Mouse (Mus musculus) hindbrain, embryonic 10.5 days (tissue): ENCODE results near the gene Efna2. TPM values are rescaled to one million over a fixed set of nuclear protein-coding genes. Genes with fewer than 3 reads are reported as not detected.

Source experiments
- DNase-seq: peaks from one replicate; pipeline ENCODE4 v3.0.0-alpha.2; 2017; ENCODE audit warnings: low spot score
- H3K27ac ChIP-seq: fragments of 300-500 bp; sonication (generic); 2 replicates; pipeline ENCODE4 v1.5.1; 2016; ENCODE audit warnings: mild to moderate bottlenecking, moderate library complexity
- H3K27me3 ChIP-seq: fragments of 300-500 bp; sonication (generic); 2 replicates; pipeline ENCODE4 v1.6.1; 2016; ENCODE audit warnings: mild to moderate bottlenecking; ENCODE audit not compliant: poor library complexity, insufficient read depth, severe bottlenecking
- H3K36me3 ChIP-seq: fragments of 300-500 bp; sonication (generic); 2 replicates; pipeline ENCODE4 v1.6.1; 2016; ENCODE audit warnings: mild to moderate bottlenecking, moderate library complexity
- H3K4me1 ChIP-seq: fragments of 300-500 bp; sonication (generic); replicated peaks from 2 replicates; pipeline ENCODE4 v1.6.1; 2016; ENCODE audit warnings: mild to moderate bottlenecking
- H3K4me3 ChIP-seq: fragments of 300-500 bp; sonication (generic); 2 replicates; pipeline ENCODE4 v1.5.1; 2016; ENCODE audit warnings: mild to moderate bottlenecking, moderate library complexity
- H3K9me3 ChIP-seq: fragments of 300-500 bp; sonication (generic); 2 replicates; pipeline ENCODE4 v1.6.1; 2016; ENCODE audit warnings: mild to moderate bottlenecking, moderate library complexity
- WGBS: fragments of 180-500 bp; shearing (Covaris S2); methylation state at CpG from one replicate; pipeline ENCODE4 v1.1.7; 2016; 5-methylcytosine and 5-hydroxymethylcytosine counted together
- polyA plus RNA-seq: library from polyadenylated mRNA; unstranded; fragments of >200 nt; fragmentation: Nextera tagmentation; extraction: Ambion mirVana; gene quantifications from 2 replicates; pipeline ENCODE4 v1.2.1, GENCODE M21; 2016

Gene Efna2
- polyA plus RNA-seq, 1 experiment from 2014 or later, result 41.3 TPM

- no peaks in the 10 kb centered on the region for H3K9me3 ChIP-seq
- DNase-seq, result peak; percentile 60
- H3K27ac ChIP-seq, result peak overlapping the region; percentile 93
- H3K36me3 ChIP-seq, result peaks cover 37% of the 10 kb centered on the region
- H3K4me3 ChIP-seq, result peak overlapping the region; percentile 84
- H3K4me1 ChIP-seq, result peaks cover 61% of the 10 kb centered on the region
- WGBS, result 3% methylated on average over 32 of the region's 33 CpGs
- H3K27me3 ChIP-seq, result peaks cover 69% of the 10 kb centered on the region
Observed at GRCm38 (mm10) chr10:80137626-80138552, 41.4 kb upstream of the Efna2 start.

GRCm38 (mm10) chr10:80138553-80139438 lies 40.5 kb upstream of the Efna2 start, which contains the start of gene Atp5d:
Atp5d (plus strand) TSS chr10:80138632.
- Histone ChIP-seq H3K9me3 (no peaks in the 10 kb centered on the region), H3K36me3 (peaks cover 34% of the 10 kb centered on the region), H3K27me3 (peaks cover 60% of the 10 kb centered on the region), H3K27ac (peak within 1 kb of the TSS; percentile 93), H3K4me1 (peaks cover 70% of the 10 kb centered on the region), H3K4me3 (peak within 1 kb of the TSS; percentile 84)
- WGBS, result under 1% methylated on average over 85 of the region's 94 CpGs
- DNase-seq, result peak; percentile 60

- WGBS, result 2% methylated on average over 10 of the region's 10 CpGs
Observed at GRCm38 (mm10) chr10:80139439-80139775, 39.9 kb upstream of the Efna2 start.

GRCm38 (mm10) chr10:80139975-80140665 lies 39.2 kb upstream of the Efna2 start:
- H3K36me3 ChIP-seq, result peaks cover 34% of the 10 kb centered on the region
- no peak for DNase-seq
- H3K27me3 ChIP-seq, result peaks cover 46% of the 10 kb centered on the region
- H3K4me1 ChIP-seq, result peaks cover 82% of the 10 kb centered on the region
- no peaks in the 10 kb centered on the region for H3K9me3 ChIP-seq
- WGBS, result 78% methylated on average over 11 of the region's 11 CpGs
- peak overlapping the region; percentile 84; the same call in 1 of the 2 replicates for H3K4me3 ChIP-seq
- no peak overlapping the region for H3K27ac ChIP-seq

More at GRCm38 (mm10) chr10:80139439-80139775, 39.9 kb upstream of the Efna2 start:
- Histone ChIP-seq H3K4me1 (peaks cover 76% of the 10 kb centered on the region), H3K27me3 (peaks cover 54% of the 10 kb centered on the region), H3K4me3 (peak overlapping the region; percentile 84), H3K9me3 (no peaks in the 10 kb centered on the region), H3K27ac (peak overlapping the region; percentile 93), H3K36me3 (peaks cover 34% of the 10 kb centered on the region)
- peak; percentile 38 for DNase-seq

GRCm38 (mm10) chr10:80140666-80141035 lies 38.6 kb upstream of the Efna2 start, which contains the start of gene Cbarp:
Cbarp (minus strand) TSS chr10:80140835.
- DNase-seq, result no peak
- Histone ChIP-seq H3K27me3 (peaks cover 41% of the 10 kb centered on the region), H3K4me1 (peaks cover 87% of the 10 kb centered on the region), H3K27ac (peak within 1 kb of the TSS; percentile 93), H3K36me3 (peaks cover 35% of the 10 kb centered on the region), H3K9me3 (no peaks in the 10 kb centered on the region), H3K4me3 (peak within 1 kb of the TSS; percentile 99)
- WGBS, result 74% methylated on average over 10 of the region's 10 CpGs

GRCm38 (mm10) chr10:80141243-80141642 lies 38.0 kb upstream of the Efna2 start:
- peaks cover 36% of the 10 kb centered on the region for H3K36me3 ChIP-seq
- H3K4me3 ChIP-seq, result peak overlapping the region; percentile 99
- no peaks in the 10 kb centered on the region for H3K9me3 ChIP-seq
- H3K4me1 ChIP-seq, result peaks cover 91% of the 10 kb centered on the region
- peak overlapping the region; percentile 92 for H3K27ac ChIP-seq
- H3K27me3 ChIP-seq, result peaks cover 35% of the 10 kb centered on the region
- WGBS, result under 1% methylated on average over 29 of the region's 29 CpGs
- peak; percentile 93 for DNase-seq

GRCm38 (mm10) chr10:80141786-80142529 lies 37.3 kb upstream of the Efna2 start:
- Histone ChIP-seq H3K4me1 (peaks cover 91% of the 10 kb centered on the region), H3K36me3 (peaks cover 37% of the 10 kb centered on the region), H3K27ac (peak overlapping the region; percentile 92), H3K4me3 (peak overlapping the region; percentile 99), H3K27me3 (peaks cover 28% of the 10 kb centered on the region), H3K9me3 (no peaks in the 10 kb centered on the region)
- WGBS, result under 1% methylated on average over 43 of the region's 43 CpGs
- DNase-seq, result peak; percentile 94

- Histone ChIP-seq H3K9me3 (no peaks in the 10 kb centered on the region), H3K27ac (peak overlapping the region; percentile 92), H3K4me1 (peaks cover 91% of the 10 kb centered on the region), H3K27me3 (peaks cover 22% of the 10 kb centered on the region), H3K36me3 (peaks cover 40% of the 10 kb centered on the region), H3K4me3 (peak overlapping the region; percentile 99)
- no peak for DNase-seq
- WGBS, result 0% methylated on average over 15 of the region's 15 CpGs
Observed at GRCm38 (mm10) chr10:80142530-80142925, 36.8 kb upstream of the Efna2 start.

- DNase-seq, result no peak
- peaks cover 40% of the 10 kb centered on the region for H3K36me3 ChIP-seq
- H3K27me3 ChIP-seq, result peaks cover 14% of the 10 kb centered on the region
- H3K4me1 ChIP-seq, result peaks cover 88% of the 10 kb centered on the region
- H3K9me3 ChIP-seq, result no peaks in the 10 kb centered on the region
- H3K27ac ChIP-seq, result no peak overlapping the region
- H3K4me3 ChIP-seq, result peak overlapping the region; percentile 99; the same call in 1 of the 2 replicates
- 94% methylated on average over 7 of the region's 7 CpGs for WGBS
Observed at GRCm38 (mm10) chr10:80143664-80144063, 35.6 kb upstream of the Efna2 start.

- WGBS, result 90% methylated on average over 12 of the region's 12 CpGs
- DNase-seq, result no peak
- H3K27me3 ChIP-seq, result peaks cover 14% of the 10 kb centered on the region
- H3K27ac ChIP-seq, result no peak overlapping the region
- H3K9me3 ChIP-seq, result no peaks in the 10 kb centered on the region
- peaks cover 83% of the 10 kb centered on the region for H3K4me1 ChIP-seq
- peaks cover 40% of the 10 kb centered on the region for H3K36me3 ChIP-seq
- H3K4me3 ChIP-seq, result peak overlapping the region; percentile 99; the same call in 1 of the 2 replicates
Observed at GRCm38 (mm10) chr10:80144159-80144558, 35.1 kb upstream of the Efna2 start.

- Histone ChIP-seq H3K4me1 (peaks cover 76% of the 10 kb centered on the region), H3K9me3 (no peaks in the 10 kb centered on the region), H3K27ac (peak overlapping the region; percentile 100), H3K27me3 (peaks cover 4% of the 10 kb centered on the region; the same call in 1 of the 2 replicates), H3K4me3 (peak overlapping the region; percentile 99), H3K36me3 (peaks cover 46% of the 10 kb centered on the region)
- WGBS, result 77% methylated on average over 20 of the region's 20 CpGs
- peak; percentile 75 for DNase-seq
Observed at GRCm38 (mm10) chr10:80144864-80145838, 34.1 kb upstream of the Efna2 start.
